Comparison of ENCODE assay signal across 26 mouse cellular contexts in the genomic region with DNA sequence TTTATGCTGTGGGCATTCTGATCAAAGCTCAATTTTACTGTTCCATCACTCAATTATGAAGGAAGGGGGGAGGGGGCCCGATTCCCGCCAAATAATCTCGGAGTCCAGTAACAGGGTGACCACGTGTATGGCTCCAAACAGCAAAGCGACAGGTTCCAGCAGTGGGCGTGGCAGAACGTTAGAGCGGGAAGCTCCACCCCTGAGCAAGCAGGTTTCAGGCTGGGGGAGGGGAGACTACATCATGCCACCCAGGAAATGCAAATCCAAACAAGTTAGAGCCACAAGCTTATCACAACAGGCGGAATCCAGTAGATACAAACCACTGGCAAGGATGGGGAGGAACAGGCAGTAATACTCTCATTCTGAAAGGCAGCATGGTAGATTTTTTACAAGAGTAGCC.
"Had no signal": no experiment of that assay in that cellular context is flagged by ENCODE, and none has a peak within 500 bp of the region (broad histone marks: within the 10 kb centered on the region; RNA-seq: fewer than 3 reads in every experiment).

No protein-coding gene starts in this region.

- H3K27ac ChIP-seq: gastrocnemius, adult 2 months; heart, embryonic 10.5 days; hindbrain, embryonic 10.5 days; hindbrain, embryonic 12.5 days; hindbrain, embryonic 14.5 days; limb, embryonic 13.5 days; limb, embryonic 15.5 days; liver, embryonic 12.5 days; liver, embryonic 14.5 days had no signal

- DNase-seq: gastrocnemius, adult 2 months; gastrocnemius, postnatal 10 days; gastrocnemius, postnatal 25 days; heart, adult 18-20 months; heart, postnatal 10 days; heart, postnatal 4 days; kidney, adult 18-20 months; kidney, adult 8-10 months; kidney, postnatal 10 days; kidney, postnatal 36 days; layer of hippocampus, adult 9-11 months; layer of hippocampus, postnatal 36 days; left cerebral cortex, postnatal 4 days; lung, adult 18-20 months had no signal

- H3K9me3 ChIP-seq: heart, embryonic 10.5 days; heart, embryonic 12.5 days; hindbrain, embryonic 10.5 days; limb, embryonic 13.5 days; limb, embryonic 15.5 days; liver, embryonic 12.5 days had no signal

- H3K4me1 ChIP-seq: heart, embryonic 10.5 days; heart, embryonic 12.5 days; hindbrain, embryonic 10.5 days; hindbrain, embryonic 12.5 days; limb, embryonic 13.5 days; limb, embryonic 15.5 days; liver, embryonic 12.5 days had no signal

- H3K4me2 ChIP-seq: heart, embryonic 12.5 days; hindbrain, embryonic 12.5 days; hindbrain, embryonic 14.5 days; limb, embryonic 13.5 days; limb, embryonic 15.5 days; liver, embryonic 12.5 days had no signal

- H3K9ac ChIP-seq: heart, embryonic 12.5 days; hindbrain, embryonic 12.5 days; hindbrain, embryonic 14.5 days; limb, embryonic 13.5 days; limb, embryonic 15.5 days; liver, embryonic 12.5 days; liver, embryonic 14.5 days had no signal

- ATAC-seq: hindbrain, embryonic 16.5 days; inflammation-experienced regulatory T-cells, adult 6 months; intestine, embryonic 16.5 days; liver, embryonic 12.5 days had no signal

- H3K4me3 ChIP-seq: gastrocnemius, adult 2 months; heart, embryonic 10.5 days; heart, embryonic 12.5 days; hindbrain, embryonic 10.5 days; hindbrain, embryonic 12.5 days; limb, embryonic 13.5 days; limb, embryonic 15.5 days; liver, embryonic 12.5 days had no signal

- H3K27me3 ChIP-seq: heart, embryonic 12.5 days; hindbrain, embryonic 12.5 days; limb, embryonic 13.5 days; limb, embryonic 15.5 days; liver, embryonic 12.5 days had no signal
